Mouse (Mus musculus) layer of hippocampus, adult 8-10 months (tissue): ENCODE data around the gene Flvcr2. TPM values are rescaled to one million over a fixed set of nuclear protein-coding genes. Genes with fewer than 3 reads are reported as not detected.
"Not testable (repeated sequence)": the region's sequence is repeated elsewhere in the genome, so short reads cannot be mapped to it uniquely, and the experiment has no call there.

Source experiments
- DNase-seq, 2 experiments: peaks; one replicate each; pipeline ENCODE4 v3.0.0; 2022; ENCODE audit warnings: low spot score in 2 of 2
- total RNA-seq, 4 experiments: library from RNA; stranded (reverse); gene quantifications; 2 replicates each; pipeline ENCODE4 v1.2.4; 2022

The Flvcr2 gene
- total RNA-seq, result 1 to 10 TPM; 1.5 to 2.7 (median 2.2) TPM

DNA sequence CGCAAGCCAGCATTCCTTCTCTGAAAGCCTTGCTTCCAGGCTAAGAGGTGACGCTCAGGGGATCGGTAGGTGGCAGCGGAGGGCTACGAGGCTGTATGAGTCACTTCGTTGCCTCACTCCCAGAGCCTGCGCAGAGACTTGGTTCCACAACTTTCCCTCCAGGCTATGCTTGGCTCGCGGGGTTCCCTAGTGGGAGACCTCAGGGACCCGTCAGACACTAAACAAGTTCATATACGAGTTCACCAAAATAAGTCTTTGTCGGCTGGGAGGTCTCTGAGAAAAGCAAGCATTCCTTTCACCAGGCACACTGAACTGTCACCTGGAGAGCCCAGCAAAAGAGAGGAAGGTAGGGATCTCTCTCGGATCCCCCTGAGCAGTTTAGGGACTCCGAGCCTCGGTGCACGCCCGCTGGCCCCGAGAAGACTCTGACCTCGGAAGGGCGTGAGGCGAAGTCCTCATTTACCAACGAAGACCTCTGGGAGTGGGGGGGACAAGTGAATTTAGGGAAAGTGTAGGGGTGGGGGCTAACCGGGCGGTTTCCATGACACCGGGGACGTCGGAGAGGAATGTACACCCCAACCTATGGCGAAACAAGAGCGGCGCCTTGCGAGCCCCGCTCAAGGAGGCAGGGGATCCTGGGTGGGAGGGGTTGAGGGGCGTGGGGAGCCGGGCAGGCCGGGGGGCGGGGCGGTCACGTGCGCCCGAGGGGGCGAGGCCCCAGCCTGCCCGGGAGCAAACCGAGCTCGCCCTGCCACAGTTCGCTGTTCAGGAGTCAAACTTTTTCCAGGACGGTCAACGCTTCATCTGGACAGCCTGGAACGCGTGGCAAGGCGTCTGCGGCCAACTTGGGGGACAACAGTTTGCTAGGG is at the start of gene Flvcr2:
Gene Flvcr2 (plus strand): TSS at position 713 of the 869 bp plus-strand sequence.
- peak; percentile 35 to 63 for DNase-seq

DNA sequence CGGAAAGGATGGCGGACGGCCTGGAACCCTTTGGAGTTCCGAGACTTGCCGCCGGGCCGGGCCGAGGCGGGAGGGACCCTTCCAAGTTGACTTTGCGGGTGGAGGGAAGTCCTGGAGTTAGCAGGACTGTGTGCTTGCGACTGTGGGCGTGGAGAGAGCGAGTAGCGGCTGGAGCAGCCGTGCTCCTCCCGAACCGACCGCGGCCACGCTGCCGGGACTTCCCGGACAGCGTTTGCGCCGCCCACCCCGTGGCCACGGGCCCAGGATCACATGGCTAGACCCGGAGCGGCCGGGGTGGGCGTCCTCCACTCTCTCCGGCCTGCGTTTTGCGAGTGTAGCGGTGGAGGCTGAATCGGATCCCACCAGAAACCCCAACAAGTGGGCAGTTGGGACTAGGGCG is 48.2 kb upstream of the Flvcr2 start:
- DNase-seq, result not testable (repeated sequence)

DNA sequence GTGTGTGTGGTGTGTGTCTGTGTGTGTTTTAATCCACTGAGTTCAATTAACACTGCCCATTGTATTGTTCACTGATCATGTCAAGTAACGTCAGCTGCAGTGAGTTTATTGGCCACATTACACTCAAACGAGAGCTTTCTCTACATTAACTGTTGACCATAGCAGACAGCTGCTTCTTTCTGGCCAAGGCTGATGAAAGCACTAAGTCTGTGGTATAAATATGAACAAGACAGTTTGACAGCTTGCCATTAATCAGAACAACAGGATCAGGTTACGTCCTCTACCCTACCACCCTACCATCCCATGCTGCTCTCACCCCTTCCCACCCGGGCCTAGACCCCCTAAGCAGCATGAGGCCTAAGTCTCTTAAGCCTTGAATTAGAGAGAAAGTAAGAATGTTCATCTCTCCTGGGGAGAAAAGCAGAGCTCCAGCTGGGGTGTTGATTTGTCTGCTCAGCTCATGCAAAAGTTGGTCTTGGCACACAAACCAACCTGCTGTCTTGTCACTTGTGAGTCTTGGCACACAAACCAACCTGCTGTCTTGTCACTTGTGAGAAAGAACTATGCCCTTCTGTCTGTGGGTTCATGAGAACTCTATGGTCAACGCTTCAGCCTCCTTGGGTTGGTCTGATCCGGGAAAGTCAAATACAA is 46.0 kb upstream of the Flvcr2 start:
- no peak for DNase-seq

DNA sequence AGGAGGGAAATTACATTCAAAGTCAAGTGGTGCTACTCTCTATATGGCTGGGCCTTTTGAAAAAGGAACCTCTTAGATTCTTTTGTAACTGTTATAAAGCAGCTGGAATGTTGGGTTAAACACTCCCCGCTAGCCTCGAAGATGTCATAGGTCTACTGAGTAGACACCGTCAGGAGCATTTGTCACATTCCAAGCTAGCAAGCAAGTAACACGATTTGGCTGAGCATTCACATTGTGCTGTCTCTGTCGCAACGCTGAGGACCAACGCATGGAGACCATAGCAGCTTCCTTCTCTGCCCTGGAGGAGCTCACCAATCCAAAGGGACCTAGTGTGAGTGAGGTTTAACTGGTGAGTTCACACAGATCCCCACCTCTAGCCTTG is 45.5 kb upstream of the Flvcr2 start:
- no peak for DNase-seq

DNA sequence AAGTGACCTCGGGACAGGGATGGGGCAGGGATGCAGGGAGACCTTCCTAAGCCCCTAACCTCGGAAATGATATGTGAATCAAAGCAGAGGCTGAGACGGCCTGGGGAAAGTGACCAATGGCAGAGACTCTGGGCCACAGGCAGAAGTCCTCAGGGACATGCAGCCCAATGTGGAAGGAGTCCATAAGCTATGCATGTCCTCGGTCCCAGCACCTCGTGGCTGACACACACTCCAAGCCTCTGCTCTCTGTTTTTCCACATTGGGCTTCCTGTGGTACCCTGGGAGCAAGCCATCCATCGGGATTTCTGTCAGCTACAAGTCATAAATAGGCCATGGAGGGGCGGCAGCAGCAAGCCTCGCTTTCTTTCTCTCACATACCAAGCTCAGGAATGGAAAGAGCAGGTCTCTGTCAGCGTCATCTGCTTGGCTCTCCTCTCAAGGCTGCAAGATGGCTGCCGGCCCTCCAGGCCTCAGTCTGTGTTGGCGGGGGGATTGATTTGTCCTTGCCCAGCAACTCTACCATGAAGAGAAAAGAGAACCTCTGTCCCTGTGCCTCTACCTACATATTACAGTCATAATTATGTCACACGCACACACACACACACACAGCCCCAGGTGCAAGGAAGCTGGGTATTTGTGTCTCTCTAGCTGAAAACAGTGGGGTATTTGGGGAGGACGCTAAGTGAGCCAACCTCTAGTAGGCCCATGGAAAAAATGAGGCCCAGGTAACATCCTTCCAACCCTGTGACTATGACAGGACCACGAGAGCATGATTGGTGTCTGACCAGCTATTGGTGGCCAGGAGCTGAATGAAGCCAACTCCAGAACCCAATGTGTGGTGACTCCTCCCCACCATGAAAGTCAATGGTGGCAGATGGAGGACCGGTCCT is 43.9 kb upstream of the Flvcr2 start:
- DNase-seq, result no peak

DNA sequence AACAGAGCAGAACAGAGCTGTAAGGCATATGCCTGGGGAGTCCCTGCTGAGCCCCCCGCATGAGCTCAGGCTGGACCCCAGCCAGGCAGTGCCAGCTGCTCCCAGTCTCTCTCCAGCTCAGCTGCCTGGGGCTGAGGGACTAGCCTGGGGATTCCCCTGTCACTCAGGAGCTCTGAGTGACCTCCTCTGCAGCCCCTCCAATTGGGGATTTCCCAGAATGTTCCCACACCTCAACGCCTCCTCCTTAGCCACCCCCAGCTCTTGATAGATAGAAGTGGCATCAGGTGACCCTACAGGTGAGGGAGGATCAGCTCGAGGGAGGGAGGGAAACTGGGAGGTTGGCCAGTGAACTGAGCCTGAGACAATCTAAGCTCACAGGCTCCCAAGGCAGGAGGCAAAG is 42.8 kb upstream of the Flvcr2 start:
- DNase-seq, result no peak

DNA sequence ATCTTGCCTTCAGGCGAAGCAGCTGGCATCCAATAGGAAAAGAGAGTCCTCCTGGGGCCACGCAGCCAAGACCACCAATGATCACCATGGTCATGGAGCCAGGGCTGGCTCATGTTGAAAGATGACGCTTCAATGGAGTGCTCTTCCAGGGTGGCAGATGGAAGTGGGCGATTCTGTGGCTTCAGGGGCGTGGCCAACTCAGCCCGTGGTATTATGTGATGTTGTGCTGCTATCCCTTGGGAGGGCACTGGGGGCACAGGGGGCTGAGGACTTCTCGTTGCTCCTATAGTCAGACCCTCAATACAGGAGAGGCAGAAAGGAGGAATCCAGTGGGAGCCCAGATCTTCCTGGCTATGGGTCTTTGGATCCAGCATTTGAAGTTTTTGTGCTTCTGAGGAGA is 41.8 kb upstream of the Flvcr2 start:
- DNase-seq, result no peak

DNA sequence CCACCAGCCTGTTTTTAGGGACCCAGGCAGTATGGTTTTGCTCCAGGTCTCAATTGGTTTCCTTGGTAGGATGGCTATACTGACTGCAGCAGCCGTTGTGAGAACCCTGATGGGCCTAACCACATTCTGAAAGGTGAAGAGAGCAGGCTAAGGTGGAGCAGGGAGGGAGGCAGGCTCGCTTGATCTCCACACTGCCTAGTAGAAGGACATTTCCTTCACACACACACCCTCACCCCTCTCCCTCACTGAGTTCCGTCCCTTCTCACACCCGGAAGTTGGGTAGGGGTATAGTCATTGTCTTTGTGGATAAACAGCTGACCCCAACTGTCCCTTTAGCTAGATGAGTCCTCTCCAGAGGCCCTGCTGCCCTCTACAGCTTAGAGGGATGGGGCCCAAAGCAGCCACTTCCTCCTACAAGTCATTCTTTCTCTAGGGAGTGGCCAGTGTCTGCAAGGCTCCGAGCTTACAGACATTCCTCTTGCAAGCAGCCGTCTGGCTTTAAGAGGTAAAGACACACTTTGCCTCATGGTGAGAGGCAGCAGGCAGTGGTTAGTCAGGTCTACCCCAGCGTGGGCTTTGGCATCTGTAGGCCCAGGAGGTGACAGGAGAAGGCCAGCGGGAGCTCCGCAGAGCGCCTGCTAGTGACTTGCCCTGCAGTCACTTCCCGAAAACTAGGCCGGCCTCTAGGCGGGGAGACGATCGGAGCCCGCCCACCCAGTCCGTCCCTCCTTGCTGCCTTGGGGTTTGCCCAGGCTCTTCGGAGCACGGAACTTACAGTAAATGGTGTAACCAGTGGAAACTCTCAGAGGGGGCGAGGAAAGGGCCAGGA is 41.1 kb upstream of the Flvcr2 start:
- DNase-seq, result peak; percentile 22 to 23

DNA sequence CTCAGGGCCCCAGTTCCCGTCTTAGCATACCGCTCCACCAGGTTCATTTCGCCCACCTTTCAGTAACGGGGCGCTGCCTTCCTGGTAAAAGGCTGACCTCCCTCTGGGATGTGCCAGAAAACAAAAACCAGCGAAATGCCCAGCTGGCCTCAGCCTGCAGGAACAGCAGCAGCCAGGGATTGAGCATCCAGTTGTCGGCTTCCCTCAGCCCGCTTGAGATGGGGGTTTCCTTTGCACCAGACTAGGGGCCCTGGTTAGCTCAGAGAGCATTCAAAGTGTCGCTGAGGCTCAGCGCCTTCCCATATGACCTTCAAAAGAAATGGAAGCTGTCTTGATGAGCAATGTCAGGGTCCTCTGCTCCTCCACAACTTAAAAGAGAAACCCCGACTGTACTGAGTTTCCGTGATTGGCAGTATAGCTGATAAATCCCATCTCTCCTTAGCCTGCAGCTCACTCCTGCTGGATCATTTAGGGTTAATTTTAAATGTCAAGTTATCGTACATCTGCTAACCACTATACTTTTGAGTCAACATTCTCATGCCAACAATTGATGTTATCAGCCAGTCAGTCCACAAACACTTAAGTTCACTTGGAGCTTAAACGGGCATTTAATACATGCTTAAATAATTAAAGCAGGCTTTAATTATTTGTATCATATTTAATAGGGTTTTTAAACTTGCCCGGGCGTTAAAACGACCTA is 40.4 kb upstream of the Flvcr2 start:
- no peak for DNase-seq

DNA sequence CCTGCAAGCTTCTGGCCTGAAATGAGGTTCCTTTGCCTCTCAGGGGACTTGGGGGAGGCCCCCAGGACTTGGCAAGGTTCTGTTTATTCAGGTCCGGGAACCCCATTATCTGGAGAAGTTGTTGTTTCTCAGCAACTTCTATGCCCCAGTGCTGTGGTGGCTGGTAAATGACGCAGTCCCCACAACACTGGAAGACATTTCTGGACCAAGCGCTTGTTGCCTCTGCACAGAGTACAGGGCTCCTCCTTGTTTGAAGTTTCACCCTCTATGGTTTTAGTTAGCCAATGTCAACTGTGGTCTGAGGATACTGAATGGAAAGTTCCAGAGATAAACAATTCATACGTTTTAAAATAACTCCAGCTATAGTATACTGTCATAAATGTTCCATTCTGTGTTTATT is 39.4 kb upstream of the Flvcr2 start:
- DNase-seq, result no peak

DNA sequence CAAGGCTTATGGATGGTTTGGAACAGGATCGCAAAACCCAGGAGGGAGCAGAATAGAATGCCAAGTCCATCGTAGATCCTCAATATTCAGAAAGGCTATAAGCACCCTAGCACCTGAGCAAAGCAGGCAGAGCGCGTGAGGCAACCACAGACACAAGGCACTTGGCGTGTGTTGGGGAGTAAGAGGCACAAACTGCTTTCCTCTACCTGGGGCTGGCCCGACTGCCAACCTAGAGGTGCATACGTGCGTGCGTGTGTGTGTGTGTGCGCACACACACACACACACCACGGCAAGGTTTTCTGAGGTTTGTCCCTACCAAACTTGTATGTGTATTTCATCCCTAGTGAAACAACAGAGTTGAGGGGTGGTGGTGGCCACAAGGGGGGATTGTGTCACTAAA is 38.9 kb upstream of the Flvcr2 start:
- DNase-seq, result no peak

DNA sequence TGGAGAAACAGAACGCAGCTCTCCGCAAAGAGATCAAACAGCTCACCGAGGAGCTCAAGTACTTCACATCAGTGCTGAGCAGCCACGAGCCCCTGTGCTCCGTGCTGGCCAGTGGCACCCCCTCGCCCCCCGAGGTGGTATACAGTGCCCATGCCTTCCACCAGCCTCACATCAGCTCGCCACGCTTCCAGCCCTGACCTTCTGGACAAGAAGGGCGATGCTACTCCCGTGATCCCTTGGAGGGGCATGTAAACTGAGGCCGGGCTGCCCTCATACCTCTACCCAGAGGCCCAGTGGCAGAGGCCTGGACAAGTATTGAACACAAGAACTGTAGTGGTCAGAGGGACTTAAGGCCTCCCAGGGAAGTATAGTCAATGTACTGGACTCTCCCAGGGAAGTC is 37.8 kb upstream of the Flvcr2 start:
- DNase-seq, result no peak

DNA sequence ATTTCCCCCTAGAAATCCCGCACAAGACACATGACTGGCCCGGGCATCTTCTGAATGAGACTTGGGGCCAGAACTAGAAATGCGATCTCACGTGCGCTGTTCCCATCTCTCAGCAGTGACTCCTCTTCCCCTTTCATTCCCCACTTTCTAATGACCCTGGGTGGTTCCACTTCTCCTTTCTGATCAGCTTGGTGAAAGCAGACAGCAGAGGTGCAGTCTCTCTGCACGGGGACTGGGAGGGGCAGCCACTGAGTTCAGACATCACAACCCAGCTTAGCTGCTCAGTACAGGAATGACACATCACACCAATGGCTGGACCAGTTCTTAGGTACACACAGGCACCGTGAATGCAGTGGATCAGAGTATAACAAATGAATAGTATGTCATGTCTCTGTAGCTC is 35.6 kb upstream of the Flvcr2 start:
- DNase-seq, result no peak

DNA sequence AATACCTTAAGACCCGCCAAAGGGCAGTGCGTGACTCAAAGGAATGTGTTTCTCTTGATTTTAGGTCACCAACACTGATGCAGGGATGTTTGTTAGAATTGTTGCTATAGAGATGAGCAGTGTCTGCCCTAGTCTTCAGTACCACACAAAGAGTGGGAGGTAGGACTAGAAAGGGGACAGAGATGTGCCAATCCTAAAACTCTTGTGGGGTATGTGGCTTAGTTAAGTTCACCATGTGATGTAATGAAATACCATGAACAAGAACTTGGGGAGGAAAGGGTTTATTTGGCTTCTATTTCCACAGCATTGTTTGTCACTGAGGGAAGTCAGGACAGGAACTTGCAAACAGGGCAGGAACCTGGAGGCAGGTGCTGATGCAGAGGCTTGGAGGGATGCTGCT is 33.8 kb upstream of the Flvcr2 start:
- DNase-seq, result no peak

DNA sequence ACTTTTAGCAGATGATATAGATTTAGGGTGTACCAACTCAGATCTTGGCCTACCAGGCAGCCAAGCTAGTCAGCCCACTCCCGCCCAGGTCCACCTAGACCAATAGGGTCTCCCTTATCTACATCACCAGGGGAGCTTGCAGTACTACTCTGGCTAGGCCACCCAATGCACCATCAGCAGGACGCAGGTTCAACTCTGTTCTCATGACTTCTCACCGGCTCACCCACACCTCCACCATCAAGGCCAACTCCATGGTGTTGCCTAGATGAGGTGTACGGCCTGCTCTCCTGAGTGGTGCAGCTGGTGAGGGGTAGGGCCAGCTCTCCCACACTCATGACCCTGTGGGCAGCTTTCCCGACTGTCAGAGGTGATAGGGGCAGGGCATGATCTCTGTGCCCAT is 32.2 kb upstream of the Flvcr2 start:
- DNase-seq, result no peak

DNA sequence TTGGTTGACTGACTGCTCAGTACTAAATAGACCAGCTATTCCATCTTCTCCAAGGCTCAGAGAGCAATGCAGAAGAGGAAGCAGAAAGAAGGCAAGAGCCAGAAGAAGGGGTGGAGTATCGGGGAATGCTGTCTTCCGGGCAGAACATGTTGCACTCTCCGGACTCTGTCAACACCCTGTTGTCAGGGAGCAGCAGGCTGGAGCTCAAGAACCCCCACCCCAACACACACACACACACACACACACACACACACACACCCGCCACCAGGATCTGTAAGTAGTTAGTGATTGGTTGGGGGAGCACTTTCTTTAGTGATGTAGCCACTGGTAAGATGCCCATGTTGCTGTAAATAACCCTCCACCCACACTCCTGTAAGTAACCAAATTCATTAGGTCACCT is 21.0 kb upstream of the Flvcr2 start:
- no peak for DNase-seq

DNA sequence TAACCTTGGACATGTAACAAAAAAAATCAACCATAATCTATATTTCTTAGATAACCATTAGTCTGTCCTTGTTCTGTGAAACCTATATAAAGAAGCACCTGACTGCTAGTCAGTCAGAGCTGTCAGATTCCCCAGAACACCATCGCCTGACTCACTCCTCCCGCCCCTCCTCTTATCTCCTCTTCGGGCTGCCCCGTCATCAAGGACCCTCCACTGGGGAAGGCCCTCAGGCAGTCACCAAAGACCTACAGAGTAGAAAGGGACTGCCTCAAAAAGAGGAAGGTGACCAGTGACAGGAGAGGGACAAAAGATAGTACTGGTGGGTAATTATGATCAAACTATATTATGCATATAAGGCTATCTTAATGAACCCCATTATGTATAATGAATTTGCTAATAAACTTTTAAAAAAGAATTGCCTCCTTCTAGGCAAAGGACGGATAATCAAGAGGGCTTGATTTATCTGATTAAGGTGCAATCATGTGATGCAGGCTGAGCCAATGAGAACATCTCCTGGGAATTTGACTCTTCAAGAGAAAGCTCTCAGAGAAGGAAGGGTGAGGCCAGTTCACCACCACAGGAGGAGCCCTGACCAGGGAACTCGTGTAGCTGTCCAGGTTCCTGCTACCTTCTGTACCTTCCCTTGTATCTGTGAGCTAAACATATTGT is 19.5 kb upstream of the Flvcr2 start:
- DNase-seq, result no peak

DNA sequence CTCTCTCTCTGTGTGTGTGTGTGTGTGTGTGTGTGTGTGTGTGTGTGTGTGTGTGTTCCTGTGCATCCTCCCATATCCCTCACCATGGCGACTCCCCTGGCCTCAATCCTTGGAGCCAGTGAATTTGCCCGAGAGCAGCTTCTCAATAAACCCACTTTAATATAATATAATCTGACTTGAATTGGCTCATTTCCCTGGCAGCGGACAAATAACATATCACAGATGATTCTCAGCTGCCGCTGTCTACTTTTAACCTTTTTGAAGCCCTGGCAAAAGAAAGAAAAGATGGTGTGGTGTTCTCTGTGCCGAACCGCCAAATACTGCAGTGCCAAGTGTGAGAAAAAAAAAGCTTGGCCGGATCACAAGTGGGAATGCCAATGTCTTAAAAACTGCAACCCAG is 18.2 kb upstream of the Flvcr2 start:
- DNase-seq, result no peak

DNA sequence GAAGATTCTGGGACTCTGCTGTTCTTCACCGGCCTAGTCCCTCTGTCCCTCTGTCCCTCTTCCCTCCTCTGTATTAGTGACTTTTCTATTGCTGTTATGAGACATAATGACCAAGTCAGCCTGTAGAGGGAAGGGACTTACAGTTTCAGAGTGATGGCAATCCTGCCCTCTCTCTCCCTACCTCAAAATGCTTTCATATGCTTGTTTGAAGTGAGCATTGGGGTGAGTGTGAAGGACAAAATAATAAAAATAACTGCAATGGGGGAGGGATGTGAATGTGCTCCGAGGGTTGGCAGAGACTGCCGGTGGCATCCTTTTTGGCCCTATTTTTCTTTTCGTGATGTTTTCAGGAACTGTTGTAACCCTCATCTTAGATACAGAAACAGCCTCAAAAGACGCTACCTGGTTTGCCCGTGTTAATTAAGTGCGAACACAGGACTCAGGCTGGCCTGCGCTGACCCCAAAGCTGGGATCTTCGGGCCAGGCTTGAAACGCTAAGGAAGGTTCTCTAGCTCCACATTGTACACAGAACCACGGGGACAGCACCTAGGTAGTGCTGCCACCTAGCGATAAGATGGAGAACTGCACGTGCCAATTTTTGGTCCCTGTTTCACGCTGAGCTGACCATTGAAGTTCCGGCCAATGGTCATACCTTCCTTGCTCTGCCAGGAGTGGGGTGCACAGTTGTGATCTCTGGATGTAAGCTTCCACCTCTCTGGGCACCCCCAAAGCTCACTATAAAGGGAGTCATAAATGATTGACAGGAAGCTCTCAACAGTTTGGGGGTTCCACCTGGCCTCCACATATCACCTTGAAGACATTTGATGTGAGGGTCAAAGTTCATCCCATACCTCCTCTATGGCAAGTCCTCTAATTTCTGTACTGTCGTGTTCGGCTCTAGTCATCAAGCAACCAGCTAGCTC is 17.1 kb upstream of the Flvcr2 start:
- peak in 1 of 2 experiments; percentile 53 for DNase-seq
